Mouse (Mus musculus) gastrocnemius, adult 2 months (tissue): ENCODE data around the gene A730009L09Rik. TPM values are rescaled to one million over a fixed set of nuclear protein-coding genes. Genes with fewer than 3 reads are reported as not detected.

Experiments used
- DNase-seq: peaks from one replicate; pipeline ENCODE4 v3.0.0; 2022
- H3K27ac ChIP-seq: fragments of 200-600 bp; 2 replicates; pipeline ENCODE4 v1.8.1; 2022; ENCODE audit warnings: mild to moderate bottlenecking
- H3K4me3 ChIP-seq: fragments of 200-600 bp; 2 replicates; pipeline ENCODE4 v1.8.1; 2022; ENCODE audit warnings: mild to moderate bottlenecking, moderate library complexity
- CTCF ChIP-seq: fragments of 200-600 bp; IDR thresholded peaks from 2 replicates; pipeline ENCODE4 v1.8.1; 2022; ENCODE audit warnings: antibody characterized with exemption, mild to moderate bottlenecking, moderate library complexity
- intact Hi-C: fragments of 180-260 bp; cut with DNase I; formaldehyde crosslinking; loops from one replicate; pipeline ENCODE4 v1.15.1; 2025
- total RNA-seq, 2 experiments: library from RNA; stranded (reverse); gene quantifications; 2 replicates each; pipeline ENCODE4 v1.2.3; 2021

Gene A730009L09Rik
- total RNA-seq, 2 experiments from 2014 or later: not detected

- intact Hi-C loops: no loop called here
- no peak overlapping the region for H3K4me3 ChIP-seq
- no peak overlapping the region for H3K27ac ChIP-seq
- TF ChIP-seq CTCF: no peak
- DNase-seq: no peak
Measured at GRCm38 (mm10) chr16:84523061-84523460, 8.1 kb downstream of the A730009L09Rik start.

GRCm38 (mm10) chr16:84527375-84527774 is 12.5 kb downstream of the A730009L09Rik start:
- TF ChIP-seq CTCF: peak; percentile 65
- H3K4me3 ChIP-seq: no peak overlapping the region
- peak; percentile 58 for DNase-seq
- H3K27ac ChIP-seq: no peak overlapping the region
- intact Hi-C loops: loop anchor here (2.0 kb wide), 1 partner anchor 33 kb away; no protein-coding TSS in a partner anchor

- no peak for DNase-seq
- H3K4me3 ChIP-seq: no peak overlapping the region
- no peak for TF ChIP-seq CTCF
- no peak overlapping the region for H3K27ac ChIP-seq
- intact Hi-C loops: no loop called here
Measured at GRCm38 (mm10) chr16:84532803-84533202, 17.9 kb downstream of the A730009L09Rik start.

- TF ChIP-seq CTCF: no peak
- H3K27ac ChIP-seq: no peak overlapping the region
- no peak for DNase-seq
- H3K4me3 ChIP-seq: no peak overlapping the region
- intact Hi-C loops: no loop called here
Measured at GRCm38 (mm10) chr16:84546059-84546458, 31.1 kb downstream of the A730009L09Rik start.

- intact Hi-C loops: no loop called here
- no peak for TF ChIP-seq CTCF
- no peak overlapping the region for H3K27ac ChIP-seq
- no peak for DNase-seq
- no peak overlapping the region for H3K4me3 ChIP-seq
Measured at GRCm38 (mm10) chr16:84549122-84549521, 34.2 kb downstream of the A730009L09Rik start.

- no peak for DNase-seq
- intact Hi-C loops: no loop called here
- no peak for TF ChIP-seq CTCF
- Histone ChIP-seq H3K27ac (no peak overlapping the region), H3K4me3 (no peak overlapping the region)
Measured at GRCm38 (mm10) chr16:84550445-84550844, 35.5 kb downstream of the A730009L09Rik start.

GRCm38 (mm10) chr16:84553981-84554380 is 39.1 kb downstream of the A730009L09Rik start:
- no peak overlapping the region for H3K27ac ChIP-seq
- intact Hi-C loops: no loop called here
- no peak for DNase-seq
- H3K4me3 ChIP-seq: no peak overlapping the region
- no peak for TF ChIP-seq CTCF

- no peak overlapping the region for H3K27ac ChIP-seq
- intact Hi-C loops: no loop called here
- no peak for TF ChIP-seq CTCF
- no peak for DNase-seq
- no peak overlapping the region for H3K4me3 ChIP-seq
Measured at GRCm38 (mm10) chr16:84558113-84558917, 43.4 kb downstream of the A730009L09Rik start.

DNA sequence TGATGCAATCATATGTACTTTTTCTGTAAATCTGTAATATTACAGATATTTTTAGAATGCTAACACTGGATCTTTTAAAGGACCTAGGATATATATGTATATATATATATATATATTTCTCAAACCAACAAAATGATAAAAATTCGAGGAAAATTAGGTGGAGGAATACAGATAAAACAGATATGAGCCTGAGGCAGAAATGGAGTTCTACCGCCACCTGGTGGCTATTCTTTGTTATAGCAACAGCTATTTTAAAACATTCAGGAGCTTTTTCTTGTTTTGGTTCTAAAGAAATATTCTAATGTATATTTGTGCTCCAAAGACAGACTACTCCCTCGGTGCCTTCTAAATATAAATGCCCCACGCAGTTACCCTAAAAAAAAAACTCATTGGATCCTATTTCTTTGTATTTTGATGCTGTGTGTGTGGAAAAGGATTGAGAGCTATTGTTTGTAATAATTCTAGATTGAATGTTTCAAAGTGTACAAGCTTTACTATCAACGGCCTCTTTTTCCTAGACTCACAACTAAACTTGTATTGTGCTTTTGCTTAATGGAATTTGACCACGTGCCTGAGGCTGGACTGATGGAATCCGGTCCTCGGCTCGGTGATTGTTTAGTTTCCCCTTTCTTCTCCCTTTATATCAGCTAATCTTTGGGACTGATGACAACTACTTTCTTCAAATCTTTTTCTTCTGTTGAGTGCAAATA is 44.8 kb downstream of the A730009L09Rik start:
- intact Hi-C loops: loop anchor here (2.0 kb wide), 1 partner anchor 33 kb away; no protein-coding TSS in a partner anchor
- H3K4me3 ChIP-seq: no peak overlapping the region
- DNase-seq: no peak
- peak; percentile 92 for TF ChIP-seq CTCF
- no peak overlapping the region for H3K27ac ChIP-seq

- intact Hi-C loops: loop anchor here (2.0 kb wide), 1 partner anchor 33 kb away; no protein-coding TSS in a partner anchor
- DNase-seq: no peak
- TF ChIP-seq CTCF: no peak
- no peak overlapping the region for H3K27ac ChIP-seq
- H3K4me3 ChIP-seq: no peak overlapping the region
Measured at GRCm38 (mm10) chr16:84560279-84560602, 45.3 kb downstream of the A730009L09Rik start.

Other genes starting within 250 kb of the A730009L09Rik start
- gene Mrpl39, start 220.6 kb downstream of the A730009L09Rik start, total RNA-seq: 10 to 100 TPM; 13.4 to 19.5 TPM